Mouse (Mus musculus) midbrain, embryonic 15.5 days (tissue): ENCODE results near the gene Ankmy1. TPM values are rescaled to one million over a fixed set of nuclear protein-coding genes. Genes with fewer than 3 reads are reported as not detected.

Experiments
- ATAC-seq: fragments of 200-750 bp; cut with Nextera tagmentation; replicated peaks from 2 replicates; pipeline ENCODE4 v1.8.0; 2017; ENCODE audit warnings: moderate TSS enrichment
- H3K27ac ChIP-seq: fragments of 300-500 bp; sonication (generic); 2 replicates; pipeline ENCODE4 v1.5.1; 2015; ENCODE audit warnings: mild to moderate bottlenecking, inconsistent platforms
- H3K27me3 ChIP-seq: fragments of 300-500 bp; sonication (generic); replicated peaks from 2 replicates; pipeline ENCODE4 v1.6.1; 2015; ENCODE audit warnings: inconsistent platforms
- H3K36me3 ChIP-seq: fragments of 300-500 bp; sonication (generic); replicated peaks from 2 replicates; pipeline ENCODE4 v1.6.1; 2015; ENCODE audit warnings: inconsistent platforms
- H3K4me1 ChIP-seq: fragments of 300-500 bp; sonication (generic); 2 replicates; pipeline ENCODE4 v1.6.1; 2015; ENCODE audit warnings: inconsistent platforms
- H3K4me2 ChIP-seq: fragments of 300-500 bp; sonication (generic); 2 replicates; pipeline ENCODE4 v1.6.1; 2015; ENCODE audit warnings: inconsistent platforms, mild to moderate bottlenecking, moderate library complexity
- H3K4me3 ChIP-seq: fragments of 300-500 bp; sonication (generic); 2 replicates; pipeline ENCODE4 v1.5.1; 2015; ENCODE audit warnings: mild to moderate bottlenecking, inconsistent platforms
- H3K9ac ChIP-seq: fragments of 300-500 bp; sonication (generic); 2 replicates; pipeline ENCODE4 v1.6.1; 2015; ENCODE audit warnings: mild to moderate bottlenecking, inconsistent platforms
- H3K9me3 ChIP-seq: fragments of 300-500 bp; sonication (generic); 2 replicates; pipeline ENCODE4 v1.6.1; 2016; ENCODE audit warnings: inconsistent platforms
- WGBS: fragments of 180-500 bp; shearing (Covaris S2); methylation state at CpG from one replicate; pipeline ENCODE4 v1.1.7; 2015; ENCODE audit warnings: mixed read lengths; 5-methylcytosine and 5-hydroxymethylcytosine counted together
- polyA plus RNA-seq: library from polyadenylated mRNA; unstranded; fragments of >200 nt; fragmentation: Nextera tagmentation; extraction: Ambion mirVana; gene quantifications from 2 replicates; pipeline ENCODE4 v1.2.1, GENCODE M21; 2015

The Ankmy1 gene
- polyA plus RNA-seq, 1 experiment from 2014 or later, result 0.88 TPM

DNA sequence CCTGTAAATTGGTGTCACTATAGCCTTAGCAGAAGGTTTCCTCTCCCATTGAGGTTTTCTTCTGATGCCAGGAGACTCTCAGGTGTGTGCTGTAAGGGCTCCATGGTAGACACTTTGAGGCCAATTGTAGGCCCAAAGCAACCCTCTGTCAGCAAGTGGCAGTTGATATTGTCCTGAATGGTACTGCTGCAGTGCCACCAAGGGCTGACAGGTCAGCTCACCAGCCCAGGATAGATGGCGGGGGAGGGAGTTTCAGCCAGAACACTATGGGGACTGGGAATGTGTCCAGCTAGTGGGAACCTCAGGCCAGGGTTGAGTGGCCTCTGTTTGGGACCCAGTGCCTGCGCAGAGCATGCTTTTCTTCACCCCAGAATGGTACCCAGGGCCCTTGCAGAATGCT, 50.3 kb downstream of the Ankmy1 start:
- WGBS, result 93% methylated on average over 2 of the region's 2 CpGs
- Histone ChIP-seq H3K9me3 (no peaks in the 10 kb centered on the region), H3K27me3 (no peaks in the 10 kb centered on the region), H3K4me3 (no peak overlapping the region), H3K27ac (no peak overlapping the region), H3K36me3 (peaks cover 31% of the 10 kb centered on the region), H3K4me1 (peaks cover 48% of the 10 kb centered on the region), H3K4me2 (no peak overlapping the region), H3K9ac (no peak overlapping the region)
- no peak for ATAC-seq

DNA sequence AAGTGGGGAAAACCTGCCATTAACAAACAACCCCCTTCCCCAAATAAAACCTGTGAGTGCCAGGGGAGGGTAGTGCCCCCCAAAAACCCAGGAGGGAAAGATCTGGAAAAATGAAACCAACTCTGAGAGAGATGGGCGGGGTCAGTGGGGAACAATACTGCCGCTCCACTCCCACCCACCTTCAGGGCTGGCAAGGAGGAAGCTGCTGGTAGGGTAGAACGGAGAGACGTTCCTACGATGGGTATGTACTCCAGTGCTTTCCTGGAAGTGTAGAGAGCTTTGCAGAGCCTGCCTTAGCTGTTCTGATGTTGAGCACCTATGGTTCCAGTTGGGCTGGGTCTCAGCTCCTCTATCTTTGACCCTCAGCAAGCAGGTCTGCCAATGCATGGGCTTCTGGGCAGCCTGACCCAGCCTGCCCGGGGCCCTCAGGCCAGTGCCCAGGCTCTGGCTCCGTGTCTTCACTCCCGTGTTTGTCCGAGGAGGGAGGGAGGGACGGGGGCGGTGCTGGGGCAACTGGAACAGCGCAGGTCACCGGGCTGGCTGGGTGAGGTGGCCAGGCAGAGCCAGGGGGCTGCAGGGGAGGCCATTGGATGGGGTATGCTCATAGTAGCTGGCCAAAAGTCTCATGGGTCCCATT, 52.6 kb downstream of the Ankmy1 start:
- WGBS, result 52% methylated on average over 13 of the region's 13 CpGs
- H3K4me2 ChIP-seq, result peak overlapping the region; percentile 77
- H3K27me3 ChIP-seq, result no peaks in the 10 kb centered on the region
- H3K9me3 ChIP-seq, result no peaks in the 10 kb centered on the region
- no peak for ATAC-seq
- H3K4me3 ChIP-seq, result peak overlapping the region; percentile 80
- peak overlapping the region; percentile 96 for H3K9ac ChIP-seq
- H3K36me3 ChIP-seq, result peaks cover 15% of the 10 kb centered on the region; the same call in 1 of the 2 replicates
- peaks cover 55% of the 10 kb centered on the region for H3K4me1 ChIP-seq
- peak overlapping the region; percentile 98 for H3K27ac ChIP-seq

DNA sequence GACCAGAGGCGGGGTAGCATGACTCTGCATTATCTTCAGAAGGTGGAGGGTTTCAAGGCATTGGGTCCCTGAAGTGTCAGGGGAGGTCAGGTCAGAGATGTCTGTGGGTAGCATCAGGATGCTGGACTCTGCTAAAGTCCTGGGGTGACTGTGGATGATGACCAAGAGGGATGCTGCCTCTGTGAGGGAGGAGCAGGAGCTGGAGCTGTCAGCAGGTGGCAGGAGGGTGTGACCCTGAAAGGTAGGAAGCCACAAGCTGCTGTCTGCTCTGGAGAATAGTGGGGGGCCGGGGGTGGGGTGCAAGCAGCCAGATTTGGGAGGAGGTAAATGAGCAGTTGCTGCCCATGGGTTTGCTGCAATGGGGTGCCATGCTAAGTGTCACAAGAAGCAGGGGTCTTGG, 53.2 kb downstream of the Ankmy1 start:
- ATAC-seq, result peak; percentile 2; the same call in 1 of the 2 replicates
- Histone ChIP-seq H3K9ac (peak overlapping the region; percentile 96), H3K36me3 (peaks cover 9% of the 10 kb centered on the region; the same call in 1 of the 2 replicates), H3K9me3 (no peaks in the 10 kb centered on the region), H3K4me1 (peaks cover 55% of the 10 kb centered on the region), H3K4me3 (peak overlapping the region; percentile 80), H3K27ac (peak overlapping the region; percentile 98), H3K27me3 (no peaks in the 10 kb centered on the region), H3K4me2 (peak overlapping the region; percentile 77)
- WGBS, result 62% methylated on average over 2 of the region's 2 CpGs

DNA sequence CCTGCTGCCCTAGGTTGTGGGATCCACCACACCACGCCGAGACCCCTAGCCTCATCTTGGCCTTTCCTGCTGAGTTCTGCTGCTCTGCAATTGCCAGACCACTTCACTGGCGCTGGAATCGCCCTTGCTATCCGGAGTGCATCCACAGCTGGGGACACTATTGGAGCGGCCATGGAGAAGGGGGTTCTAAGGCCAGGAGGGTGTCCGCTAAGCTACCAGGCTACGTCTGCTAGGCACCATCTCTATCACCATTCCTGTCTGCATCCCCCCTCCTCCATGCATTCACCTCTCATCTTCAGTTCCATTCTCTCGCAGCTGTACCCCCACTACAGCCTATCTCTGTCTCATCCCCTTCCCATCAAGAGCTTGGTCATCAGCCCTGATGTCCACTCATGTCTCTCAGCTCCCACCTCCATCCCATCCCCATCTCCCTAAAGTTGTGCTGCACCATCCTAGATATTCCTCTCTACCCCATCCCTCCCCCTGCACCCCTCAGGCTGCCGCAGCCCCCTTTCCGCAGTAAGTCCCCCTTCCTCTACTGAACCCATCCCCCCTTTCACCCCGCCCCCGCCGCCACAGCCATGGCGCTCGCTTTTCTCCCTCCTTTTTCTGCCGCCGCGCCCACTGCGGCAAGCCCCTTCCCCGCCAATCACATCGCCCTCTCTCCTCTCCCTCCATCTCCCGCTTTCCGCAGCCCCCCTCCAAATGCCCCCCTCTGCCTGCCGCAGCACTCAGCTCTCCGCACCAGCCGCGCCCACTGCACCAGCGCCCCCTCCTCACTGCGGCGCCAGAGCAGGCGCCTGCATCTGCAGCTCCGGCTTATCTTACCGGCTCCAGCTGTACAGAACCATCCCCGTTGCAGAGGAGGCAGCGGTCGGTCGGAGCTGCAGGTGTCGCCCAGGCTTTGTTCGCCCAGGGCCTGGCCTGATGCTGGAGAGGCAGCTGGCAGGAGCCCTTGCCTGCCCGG, 54.5 kb downstream of the Ankmy1 start:
- H3K27ac ChIP-seq, result peak overlapping the region; percentile 98
- peak; percentile 89 for ATAC-seq
- WGBS, result 2% methylated on average over 38 of the region's 41 CpGs
- H3K9ac ChIP-seq, result peak overlapping the region; percentile 96
- H3K9me3 ChIP-seq, result no peaks in the 10 kb centered on the region
- H3K4me1 ChIP-seq, result peaks cover 54% of the 10 kb centered on the region
- peak overlapping the region; percentile 80 for H3K4me3 ChIP-seq
- H3K27me3 ChIP-seq, result no peaks in the 10 kb centered on the region
- peaks cover 4% of the 10 kb centered on the region; the same call in 1 of the 2 replicates for H3K36me3 ChIP-seq
- peak overlapping the region; percentile 77 for H3K4me2 ChIP-seq

DNA sequence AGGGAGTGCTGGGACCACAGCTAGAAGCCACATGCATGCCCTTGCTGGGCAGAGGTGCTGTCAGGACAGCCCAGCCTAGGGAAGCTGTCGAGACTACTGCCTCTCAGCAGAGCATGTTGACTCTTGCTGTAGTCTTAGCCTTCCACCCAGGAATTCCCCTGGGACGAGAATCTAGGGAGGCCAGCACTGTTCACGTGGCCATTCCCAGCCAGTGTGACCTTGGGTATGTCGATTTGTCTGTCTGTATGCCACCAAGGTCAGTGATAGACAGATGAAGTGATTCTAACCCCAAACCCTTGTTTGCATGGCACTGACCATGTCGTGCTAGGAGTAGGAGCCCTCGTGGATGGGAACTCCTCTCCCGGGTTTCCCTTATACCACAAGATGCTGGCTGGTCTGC, 56.8 kb downstream of the Ankmy1 start:
- 81% methylated on average over 7 of the region's 7 CpGs for WGBS
- no peaks in the 10 kb centered on the region for H3K9me3 ChIP-seq
- H3K27me3 ChIP-seq, result no peaks in the 10 kb centered on the region
- ATAC-seq, result no peak
- H3K4me2 ChIP-seq, result no peak overlapping the region
- H3K4me1 ChIP-seq, result peaks cover 32% of the 10 kb centered on the region
- H3K9ac ChIP-seq, result no peak overlapping the region
- no peaks in the 10 kb centered on the region for H3K36me3 ChIP-seq
- H3K4me3 ChIP-seq, result no peak overlapping the region
- no peak overlapping the region for H3K27ac ChIP-seq

DNA sequence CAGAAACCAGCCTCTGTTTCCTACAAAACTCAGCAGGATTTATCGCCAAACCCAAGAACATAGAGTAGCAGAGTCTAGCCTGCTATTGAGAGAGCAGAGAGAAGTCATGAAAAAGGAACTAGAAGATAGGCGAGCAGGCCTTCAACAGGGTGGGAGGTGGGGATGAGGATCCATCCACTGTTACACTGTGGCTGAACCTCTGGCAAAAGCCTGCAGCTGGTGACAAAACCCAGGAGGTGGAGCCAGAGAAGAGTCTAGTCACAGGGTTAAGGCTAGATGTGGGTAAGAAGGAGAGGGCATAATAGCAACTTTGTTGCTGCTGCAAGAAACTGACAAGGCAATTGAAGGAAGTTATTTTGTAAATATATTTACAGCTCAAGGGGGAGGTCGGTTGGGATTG, 61.3 kb downstream of the Ankmy1 start:
- no peak overlapping the region for H3K4me2 ChIP-seq
- no peak overlapping the region for H3K4me3 ChIP-seq
- 80% methylated on average over 3 of the region's 3 CpGs for WGBS
- no peaks in the 10 kb centered on the region for H3K27me3 ChIP-seq
- peaks cover 18% of the 10 kb centered on the region for H3K4me1 ChIP-seq
- no peaks in the 10 kb centered on the region for H3K36me3 ChIP-seq
- H3K9ac ChIP-seq, result no peak overlapping the region
- H3K27ac ChIP-seq, result no peak overlapping the region
- no peak for ATAC-seq
- no peaks in the 10 kb centered on the region for H3K9me3 ChIP-seq

DNA sequence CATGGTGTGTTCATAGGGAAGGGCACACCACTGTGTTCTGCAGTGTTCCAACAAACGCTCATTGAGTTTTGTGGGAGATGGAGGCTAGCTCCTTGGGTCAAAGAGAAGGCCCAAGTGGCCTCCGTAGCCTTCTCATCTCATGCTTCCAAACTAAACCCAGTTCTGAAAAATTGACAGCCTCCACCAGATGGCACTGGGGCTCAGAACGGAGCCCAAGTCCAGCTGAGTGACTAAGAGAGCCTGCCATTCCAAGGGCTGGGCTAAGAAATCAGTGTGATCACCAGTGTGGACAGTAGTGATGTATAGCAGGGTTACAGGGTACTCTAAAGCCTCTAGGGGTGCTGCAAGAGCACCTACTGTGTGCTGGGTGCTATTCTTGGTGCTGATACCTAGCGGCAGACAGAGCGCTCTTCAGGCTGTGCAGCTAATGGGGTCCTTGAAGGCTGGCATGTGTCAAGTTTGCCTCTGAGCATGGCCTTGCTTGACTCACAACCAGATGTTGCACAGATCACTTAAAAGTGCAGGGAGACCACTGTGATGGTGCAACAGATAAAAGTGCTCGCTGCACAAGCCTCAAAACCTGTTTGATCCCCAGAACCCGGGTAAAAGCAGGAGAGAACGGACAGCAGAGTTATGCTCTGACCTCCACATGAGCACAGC, 62.3 kb downstream of the Ankmy1 start:
- Histone ChIP-seq H3K4me2 (no peak overlapping the region), H3K9me3 (no peaks in the 10 kb centered on the region), H3K36me3 (no peaks in the 10 kb centered on the region), H3K4me3 (no peak overlapping the region), H3K27me3 (no peaks in the 10 kb centered on the region), H3K27ac (no peak overlapping the region), H3K4me1 (peaks cover 21% of the 10 kb centered on the region), H3K9ac (no peak overlapping the region)
- ATAC-seq, result 0 out of 2 replicates have a peak, but pooled peaks have one; percentile 26
- WGBS, result 83% methylated on average over 8 of the region's 8 CpGs

DNA sequence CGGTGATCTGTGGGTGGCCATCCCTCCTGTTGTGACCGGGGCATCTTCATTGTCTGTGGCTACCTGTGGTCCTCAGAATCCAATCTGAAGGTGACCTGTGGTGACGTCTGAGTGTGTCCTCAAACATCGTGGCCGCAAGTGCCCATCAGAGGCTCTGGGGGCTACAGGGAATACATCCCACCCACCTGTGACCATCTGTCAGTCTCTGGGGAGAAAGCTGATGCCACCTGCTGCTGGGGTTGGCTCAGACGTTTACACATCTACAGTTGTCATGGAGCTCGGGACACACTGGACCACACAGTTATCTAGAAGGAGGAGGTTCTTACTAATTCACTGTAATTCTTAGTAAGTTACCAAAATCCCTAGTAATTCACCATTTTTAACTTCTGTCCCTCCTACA, 63.5 kb downstream of the Ankmy1 start:
- Histone ChIP-seq H3K27me3 (no peaks in the 10 kb centered on the region), H3K27ac (no peak overlapping the region), H3K9me3 (no peaks in the 10 kb centered on the region), H3K36me3 (no peaks in the 10 kb centered on the region), H3K9ac (no peak overlapping the region), H3K4me1 (peaks cover 33% of the 10 kb centered on the region), H3K4me2 (no peak overlapping the region), H3K4me3 (no peak overlapping the region)
- no peak for ATAC-seq
- 78% methylated on average over 7 of the region's 7 CpGs for WGBS

DNA sequence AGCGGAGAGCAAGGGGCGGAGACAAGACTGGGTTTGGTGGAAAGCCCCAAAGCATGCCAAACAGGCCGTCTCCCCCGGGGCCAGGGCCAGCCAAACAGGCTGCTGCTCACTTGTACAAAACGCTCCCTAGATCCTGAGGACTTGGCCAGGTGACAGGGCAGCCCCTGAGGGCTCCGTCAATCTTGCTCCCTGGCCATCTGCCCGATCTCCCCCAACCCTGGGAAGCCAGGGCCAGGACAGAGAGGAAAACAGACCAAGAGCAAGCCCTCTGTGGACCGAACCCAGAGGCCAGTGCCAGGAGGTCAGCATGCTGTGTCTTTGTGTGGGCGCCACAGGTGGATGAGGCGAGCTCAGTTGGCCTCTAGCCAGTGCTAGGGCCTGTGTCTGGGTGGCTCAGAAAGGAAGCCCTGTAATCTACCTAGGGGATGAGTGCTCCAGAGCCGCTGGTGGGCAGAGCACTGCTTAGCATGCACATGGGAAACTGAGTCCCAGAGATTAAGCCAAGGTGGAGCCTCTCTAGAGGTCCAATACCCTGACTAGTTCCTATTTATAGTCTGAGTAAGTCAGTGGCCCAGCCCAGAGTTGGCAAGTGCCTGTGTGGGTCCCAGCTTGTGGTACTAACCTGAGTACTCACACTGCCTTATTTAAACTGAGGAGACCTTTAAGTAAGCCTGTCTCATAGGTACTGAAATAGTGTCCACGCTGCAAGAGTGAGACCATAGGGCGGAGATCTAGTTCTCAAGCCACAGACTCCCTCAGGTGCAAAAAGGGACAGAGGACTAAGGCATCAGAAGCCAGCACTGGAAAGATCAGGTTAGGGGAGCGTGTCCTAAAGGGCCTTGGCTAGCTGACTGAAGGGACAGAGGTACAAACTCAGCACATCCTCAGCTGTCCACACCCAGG, 64.5 kb downstream of the Ankmy1 start:
- Histone ChIP-seq H3K27ac (no peak overlapping the region), H3K4me3 (no peak overlapping the region), H3K36me3 (no peaks in the 10 kb centered on the region), H3K4me1 (peaks cover 43% of the 10 kb centered on the region), H3K9me3 (no peaks in the 10 kb centered on the region), H3K9ac (no peak overlapping the region), H3K4me2 (no peak overlapping the region), H3K27me3 (no peaks in the 10 kb centered on the region)
- ATAC-seq, result no peak
- 63% methylated on average over 14 of the region's 14 CpGs for WGBS

DNA sequence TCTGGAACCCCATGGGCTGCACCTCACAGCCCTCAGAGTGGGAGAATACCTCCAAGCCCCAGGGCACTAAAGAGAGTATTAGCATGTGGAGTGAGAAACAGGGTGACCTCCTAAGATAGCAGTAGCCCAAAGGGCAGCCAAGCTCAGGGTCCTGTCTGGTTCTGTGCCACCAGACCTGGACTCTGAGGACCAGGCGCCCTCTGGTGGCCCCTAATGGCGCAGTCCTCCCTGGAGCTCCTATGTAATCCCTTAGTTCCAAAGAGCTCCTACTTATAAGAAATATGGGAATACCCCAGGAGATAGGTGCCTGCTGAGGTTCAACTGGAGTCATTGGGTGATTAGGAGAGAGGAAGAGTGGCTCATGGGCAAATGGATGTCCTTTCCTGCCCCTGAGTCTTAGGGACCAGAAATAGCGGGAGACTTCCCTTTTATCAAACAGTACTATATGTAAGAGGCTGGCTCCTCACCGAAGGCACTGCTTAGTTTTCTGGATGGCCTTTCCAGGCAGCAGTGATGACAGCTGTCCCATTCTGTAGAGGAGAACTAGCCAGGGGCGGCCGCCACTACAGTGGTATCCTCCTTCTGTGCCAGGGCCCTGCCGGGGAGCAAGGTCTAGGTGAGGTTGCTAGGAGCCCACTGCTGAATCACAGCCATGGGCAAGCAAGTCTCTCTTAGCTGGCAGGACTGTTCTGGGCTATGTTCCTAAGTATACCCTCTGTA, 68.6 kb downstream of the Ankmy1 start:
- 57% methylated on average over 7 of the region's 7 CpGs for WGBS
- H3K4me2 ChIP-seq, result peak overlapping the region; percentile 81
- H3K4me1 ChIP-seq, result peaks cover 52% of the 10 kb centered on the region

More for the DNA sequence above, 68.6 kb downstream of the Ankmy1 start:
- 0 out of 2 replicates have a peak, but pooled peaks have one; percentile 19 for ATAC-seq
- H3K27me3 ChIP-seq, result no peaks in the 10 kb centered on the region
- H3K36me3 ChIP-seq, result no peaks in the 10 kb centered on the region
- H3K4me3 ChIP-seq, result no peak overlapping the region
- no peak overlapping the region for H3K27ac ChIP-seq
- H3K9me3 ChIP-seq, result no peaks in the 10 kb centered on the region
- no peak overlapping the region for H3K9ac ChIP-seq
